Mouse (Mus musculus) C2C12 (cell line): ENCODE measurements around the gene Pltp. TPM values are rescaled to one million over a fixed set of nuclear protein-coding genes. Genes with fewer than 3 reads are reported as not detected.

Experiments
- H3K27me3 ChIP-seq: one replicate; pipeline ENCODE4 v1.6.1; 2011; ENCODE audit not compliant: control insufficient read depth, insufficient read depth, insufficient read length
- H3K36me3 ChIP-seq: one replicate; pipeline ENCODE4 v1.6.1; 2011; ENCODE audit not compliant: control insufficient read depth, insufficient read depth
- H3K4me3 ChIP-seq: one replicate; pipeline ENCODE4 v1.5.1; 2011; ENCODE audit warnings: mild to moderate bottlenecking, control low read depth; ENCODE audit not compliant: poor library complexity, insufficient read depth, severe bottlenecking
- H3K79me2 ChIP-seq: one replicate; pipeline ENCODE4 v1.6.1; 2011; ENCODE audit not compliant: control insufficient read depth, insufficient read depth
- H3K79me3 ChIP-seq: one replicate; pipeline ENCODE4 v1.6.1; 2011; ENCODE audit warnings: low read depth, control low read depth
- H3ac ChIP-seq: one replicate; pipeline ENCODE3; 2011; ENCODE audit warnings: low read depth; ENCODE audit not compliant: control insufficient read depth, insufficient read length
- CEBPB ChIP-seq: IDR thresholded peaks from one replicate; pipeline ENCODE4 v1.6.1; 2011; ENCODE audit warnings: low read depth, mild to moderate bottlenecking, control low read depth, moderate library complexity
- CTCF ChIP-seq: IDR thresholded peaks from one replicate; pipeline ENCODE4 v1.5.1; 2011; ENCODE audit not compliant: control insufficient read depth, insufficient read depth, insufficient read length
- FOSL1 ChIP-seq: IDR thresholded peaks from one replicate; pipeline ENCODE4 v1.8.0; 2011; ENCODE audit warnings: mild to moderate bottlenecking, low read length; ENCODE audit not compliant: poor library complexity, insufficient read depth, severe bottlenecking
- MAX ChIP-seq: IDR thresholded peaks from one replicate; pipeline ENCODE4 v1.6.1; 2011; ENCODE audit warnings: mild to moderate bottlenecking, control low read depth
- MYOD1 ChIP-seq: IDR thresholded peaks from one replicate; pipeline ENCODE4 v1.6.1; 2011; ENCODE audit warnings: low read depth; ENCODE audit not compliant: control insufficient read depth, insufficient read length
- MYOG ChIP-seq: IDR thresholded peaks from one replicate; pipeline ENCODE4 v1.6.1; 2011; ENCODE audit not compliant: control insufficient read depth, insufficient read length; ENCODE audit errors: extremely low read depth
- USF1 ChIP-seq: IDR thresholded peaks from one replicate; pipeline ENCODE4 v1.6.1; 2011; ENCODE audit warnings: low read depth, mild to moderate bottlenecking, control low read depth, moderate library complexity
- polyA plus RNA-seq: library from polyadenylated mRNA; unstranded; fragments of >200 nt; fragmentation: generic; extraction: Trizol; gene quantifications from one replicate; pipeline ENCODE4 v1.2.1, GENCODE M21; 2012; ENCODE audit warnings: missing spikeins

Pltp gene
- polyA plus RNA-seq, 1 experiment, result 13.3 TPM

GRCm38 (mm10) chr2:164828437-164828836 lies 29.1 kb downstream of the Pltp start, which contains the start of gene Spata25:
Gene Spata25, minus strand, starts transcription at chr2:164828537.
- H3K36me3 ChIP-seq, result peaks cover 35% of the 10 kb centered on the region
- H3K4me3 ChIP-seq, result no peak within 1 kb of the TSS
- TF ChIP-seq MYOD1 (no peak), CEBPB (no peak), USF1 (no peak), MYOG (no peak), MAX (no peak), FOSL1 (no peak), CTCF (no peak)

GRCm38 (mm10) chr2:164827146-164827850 lies 30.2 kb downstream of the Pltp start:
- Histone ChIP-seq H3K36me3 (peaks cover 35% of the 10 kb centered on the region), H3K4me3 (no peak overlapping the region), H3K27me3 (no peaks in the 10 kb centered on the region), H3ac (no peak overlapping the region), H3K79me2 (peaks cover 28% of the 10 kb centered on the region), H3K79me3 (peaks cover 7% of the 10 kb centered on the region)
- no peak for TF ChIP-seq CTCF
- no peak for TF ChIP-seq MYOG
- no peak for TF ChIP-seq CEBPB
- TF ChIP-seq MYOD1, result no peak
- TF ChIP-seq FOSL1, result no peak
- TF ChIP-seq MAX, result no peak
- TF ChIP-seq USF1, result no peak

More at GRCm38 (mm10) chr2:164828437-164828836, 29.1 kb downstream of the Pltp start, which contains the start of gene Spata25:
- Histone ChIP-seq H3ac (no peak within 1 kb of the TSS), H3K27me3 (no peaks in the 10 kb centered on the region), H3K79me2 (peaks cover 28% of the 10 kb centered on the region), H3K79me3 (peaks cover 7% of the 10 kb centered on the region)

- no peaks in the 10 kb centered on the region for H3K27me3 ChIP-seq
- no peak overlapping the region for H3ac ChIP-seq
- peaks cover 28% of the 10 kb centered on the region for H3K79me2 ChIP-seq
- H3K79me3 ChIP-seq, result peaks cover 7% of the 10 kb centered on the region
- H3K36me3 ChIP-seq, result peaks cover 36% of the 10 kb centered on the region
- no peak for TF ChIP-seq CEBPB
- no peak for TF ChIP-seq FOSL1
- no peak for TF ChIP-seq USF1
- no peak for TF ChIP-seq MYOG
- no peak overlapping the region for H3K4me3 ChIP-seq
Observed at GRCm38 (mm10) chr2:164825521-164825920, 32.0 kb downstream of the Pltp start.

GRCm38 (mm10) chr2:164823969-164824368 lies 33.5 kb downstream of the Pltp start:
- Histone ChIP-seq H3K79me2 (peaks cover 28% of the 10 kb centered on the region), H3K4me3 (no peak overlapping the region), H3K79me3 (peaks cover 7% of the 10 kb centered on the region), H3ac (no peak overlapping the region), H3K36me3 (peaks cover 42% of the 10 kb centered on the region), H3K27me3 (no peaks in the 10 kb centered on the region)
- TF ChIP-seq CTCF, result no peak
- no peak for TF ChIP-seq FOSL1
- TF ChIP-seq MYOD1, result no peak
- no peak for TF ChIP-seq USF1
- TF ChIP-seq MYOG, result no peak
- TF ChIP-seq MAX, result no peak
- no peak for TF ChIP-seq CEBPB

GRCm38 (mm10) chr2:164823181-164823585 lies 34.3 kb downstream of the Pltp start:
- no peaks in the 10 kb centered on the region for H3K27me3 ChIP-seq
- peaks cover 7% of the 10 kb centered on the region for H3K79me3 ChIP-seq
- peaks cover 28% of the 10 kb centered on the region for H3K79me2 ChIP-seq
- TF ChIP-seq MAX (peak; percentile 53), MYOD1 (no peak)
- peak overlapping the region; percentile 69 for H3ac ChIP-seq
- peaks cover 42% of the 10 kb centered on the region for H3K36me3 ChIP-seq
- H3K4me3 ChIP-seq, result peak overlapping the region; percentile 89

GRCm38 (mm10) chr2:164822636-164823165 lies 34.8 kb downstream of the Pltp start, which contains the start of gene Zswim1:
Gene Zswim1, plus strand, starts transcription at chr2:164822686.
- Histone ChIP-seq H3K79me2 (peaks cover 28% of the 10 kb centered on the region), H3K4me3 (peak within 1 kb of the TSS; percentile 89), H3K36me3 (peaks cover 40% of the 10 kb centered on the region), H3K79me3 (peaks cover 7% of the 10 kb centered on the region), H3K27me3 (no peaks in the 10 kb centered on the region), H3ac (peak within 1 kb of the TSS; percentile 69)
- no peak for TF ChIP-seq CEBPB
- no peak for TF ChIP-seq CTCF
- no peak for TF ChIP-seq MAX
- TF ChIP-seq USF1, result no peak
- no peak for TF ChIP-seq MYOG
- no peak for TF ChIP-seq FOSL1
